Mouse (Mus musculus): Measurements from ENCODE around the gene Shld2.

Shld2 gene

GRCm38 (mm10) chr14:34323576-34324085 is 13.3 kb upstream of the Shld2 start:
- whole genome bisulfite sequencing = 96% methylated on average over 5 of the region's 5 CpGs

- 64% methylated on average over 3 of the region's 3 CpGs for WGBS
Observed at GRCm38 (mm10) chr14:34317431-34317830, 7.1 kb upstream of the Shld2 start.

GRCm38 (mm10) chr14:34316346-34316745 is 6.1 kb upstream of the Shld2 start:
- WGBS = 88% methylated on average over 2 of the region's 2 CpGs

GRCm38 (mm10) chr14:34314796-34315195 is 4.5 kb upstream of the Shld2 start:
- 66% methylated on average over 3 of the region's 3 CpGs for WGBS

- WGBS = 75% methylated on average over 8 of the region's 8 CpGs
Observed at GRCm38 (mm10) chr14:34314383-34314782, 4.1 kb upstream of the Shld2 start.

- 58% methylated on average over 3 of the region's 3 CpGs for WGBS
Observed at GRCm38 (mm10) chr14:34313612-34314011, 3.3 kb upstream of the Shld2 start.

- WGBS = 18% methylated on average over 6 of the region's 6 CpGs
Observed at GRCm38 (mm10) chr14:34312339-34313048, 2.2 kb upstream of the Shld2 start.

- WGBS = 6% methylated on average over 4 of the region's 4 CpGs
Observed at GRCm38 (mm10) chr14:34311691-34312090, 1.4 kb upstream of the Shld2 start.

- WGBS = 0% methylated on average over 47 of the region's 47 CpGs
Observed at GRCm38 (mm10) chr14:34311021-34311631, 833 bp upstream of the Shld2 start.

- WGBS = 12% methylated on average over 5 of the region's 5 CpGs
Observed at GRCm38 (mm10) chr14:34309907-34310233, 423 bp downstream of the Shld2 start.

GRCm38 (mm10) chr14:34309266-34309665 is 1.0 kb downstream of the Shld2 start:
- WGBS = 97% methylated on average over 4 of the region's 4 CpGs

- 52% methylated on average over 5 of the region's 5 CpGs for WGBS
Observed at GRCm38 (mm10) chr14:34303265-34303680, 7.0 kb downstream of the Shld2 start.

GRCm38 (mm10) chr14:34302681-34303242 is 7.5 kb downstream of the Shld2 start:
- WGBS = 84% methylated on average over 5 of the region's 5 CpGs

GRCm38 (mm10) chr14:34298871-34299700 is 11.2 kb downstream of the Shld2 start:
- 60% methylated on average over 11 of the region's 11 CpGs for WGBS

GRCm38 (mm10) chr14:34297634-34298033 is 12.7 kb downstream of the Shld2 start:
- 87% methylated on average over 2 of the region's 2 CpGs for WGBS

- WGBS = 63% methylated on average over 4 of the region's 4 CpGs
Observed at GRCm38 (mm10) chr14:34297038-34297437, 13.3 kb downstream of the Shld2 start.

- WGBS = 81% methylated on average over 7 of the region's 7 CpGs
Observed at GRCm38 (mm10) chr14:34296350-34296749, 13.9 kb downstream of the Shld2 start.

- WGBS = 93% methylated on average over 3 of the region's 3 CpGs
Observed at GRCm38 (mm10) chr14:34293641-34294040, 16.7 kb downstream of the Shld2 start.

- 70% methylated on average over 1 of the region's 1 CpGs for WGBS
Observed at GRCm38 (mm10) chr14:34290229-34290628, 20.1 kb downstream of the Shld2 start.

- over 99% methylated on average over 3 of the region's 3 CpGs for whole genome bisulfite sequencing
Observed at GRCm38 (mm10) chr14:34289259-34290015, 20.9 kb downstream of the Shld2 start.

GRCm38 (mm10) chr14:34288396-34288795 is 21.9 kb downstream of the Shld2 start:
- 85% methylated on average over 2 of the region's 2 CpGs for WGBS

Measured in cerebral cortex, adult 2 months (tissue).